Mouse (Mus musculus): ENCODE measurements around the gene Wdr31.
"Not testable (repeated sequence)": the region's sequence is repeated elsewhere in the genome, so short reads cannot be mapped to it uniquely, and the experiment has no call there.

Wdr31 gene

DNA sequence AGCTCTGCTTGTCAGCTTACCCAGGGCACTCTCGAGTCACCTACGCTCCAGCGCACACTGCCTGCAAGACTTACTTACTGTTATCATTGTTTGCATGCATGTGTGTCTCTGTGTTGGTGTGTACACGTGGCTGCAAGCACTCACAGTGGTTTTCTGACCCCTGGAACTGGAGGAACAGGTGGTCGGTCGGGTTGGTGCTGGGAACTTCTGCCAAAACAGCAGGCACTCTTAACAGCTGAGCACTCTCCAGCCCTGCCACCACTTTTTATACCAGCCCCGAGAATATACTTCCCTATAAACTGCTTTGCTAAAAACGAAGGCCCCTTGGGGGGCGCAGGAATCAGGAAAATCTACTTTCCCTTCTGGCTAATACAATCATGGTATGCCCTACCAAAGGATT, 23.5 kb upstream of the Wdr31 start:
- no peak for DNase-seq

DNA sequence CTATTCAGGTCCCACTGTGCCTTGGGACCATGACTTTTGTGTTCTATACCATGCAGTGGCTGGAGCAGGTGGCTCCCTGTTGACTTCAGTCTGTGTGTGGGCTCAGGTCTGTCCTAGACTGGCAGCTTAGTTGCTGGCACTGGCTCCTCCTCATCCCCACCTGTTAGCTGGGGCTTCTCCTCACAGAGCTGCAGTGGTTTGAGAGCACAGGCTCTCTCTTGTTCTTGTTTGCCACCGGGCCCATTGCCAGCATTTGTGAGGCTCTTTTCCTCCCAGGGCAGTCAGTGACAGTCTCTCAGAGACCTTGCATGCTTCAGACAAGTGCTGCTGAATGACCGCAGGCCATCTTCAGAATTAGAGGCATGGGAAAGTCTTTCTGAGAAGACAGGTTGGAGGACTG, 22.0 kb upstream of the Wdr31 start:
- DNase-seq, result no peak

DNA sequence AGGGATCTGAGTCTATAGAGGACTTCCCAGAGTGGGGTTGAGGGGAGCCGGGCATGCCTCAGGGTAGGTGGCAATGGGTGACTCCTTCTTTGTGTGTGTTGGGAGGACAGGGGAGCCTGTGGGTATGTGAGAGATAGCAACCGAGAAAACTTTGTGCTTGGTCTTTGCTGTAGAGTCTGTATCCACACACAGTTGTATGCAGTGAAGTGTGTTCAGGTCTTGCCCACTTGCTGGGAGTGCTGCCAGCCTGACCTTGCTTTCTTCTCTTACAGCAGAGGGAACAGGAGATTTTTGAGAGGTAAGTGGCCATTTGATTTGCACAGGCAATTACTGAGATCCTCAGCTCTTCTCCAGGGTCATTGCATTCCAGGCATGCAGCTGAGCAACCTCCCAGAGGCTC, 17.2 kb upstream of the Wdr31 start:
- no peak for DNase-seq

DNA sequence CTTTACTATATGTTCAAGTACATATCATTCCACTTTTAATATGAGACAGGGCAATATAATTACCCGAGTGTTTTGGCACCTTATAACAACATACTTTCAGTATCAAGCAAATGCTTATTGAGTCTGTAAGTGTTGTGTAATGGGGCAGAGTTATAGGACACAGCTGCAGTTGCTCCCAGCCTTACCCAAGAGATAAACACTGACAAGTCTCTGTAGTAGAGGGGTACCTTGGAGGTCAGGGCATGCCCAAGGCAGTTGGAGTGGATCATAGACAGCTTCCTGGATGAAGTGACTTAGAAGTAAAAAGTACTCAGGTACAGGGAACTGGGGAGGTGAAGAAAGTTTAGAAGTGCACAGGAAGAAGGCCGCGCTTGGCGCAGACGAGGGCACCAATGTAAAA, 16.5 kb upstream of the Wdr31 start:
- DNase-seq, result no peak

DNA sequence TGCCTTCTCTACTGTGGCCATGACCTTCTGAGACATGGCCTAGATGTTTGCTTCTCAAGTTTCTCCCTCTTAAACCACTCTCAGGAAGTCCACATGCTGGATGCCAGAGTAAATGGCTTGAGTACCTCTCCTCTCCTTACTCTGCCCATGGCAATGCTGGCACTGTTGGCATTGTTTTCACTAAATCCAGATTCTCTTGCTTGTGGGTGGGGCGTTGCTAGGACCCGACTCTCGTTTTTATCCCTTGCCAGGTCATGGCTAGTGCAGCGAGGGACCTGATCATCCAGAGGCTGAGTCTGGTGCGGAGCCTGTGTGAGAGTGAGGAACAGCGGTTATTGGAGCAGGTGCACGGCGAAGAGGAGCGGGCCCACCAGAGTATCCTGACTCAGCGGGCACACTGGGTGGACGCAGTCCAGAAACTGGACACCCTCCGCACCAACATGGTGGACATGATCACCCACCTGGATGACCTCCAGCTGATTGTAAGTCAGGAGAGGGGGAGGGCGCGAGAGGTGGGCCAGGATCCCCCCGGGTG, 15.5 kb upstream of the Wdr31 start:
- DNase-seq, result peak; percentile 30

DNA sequence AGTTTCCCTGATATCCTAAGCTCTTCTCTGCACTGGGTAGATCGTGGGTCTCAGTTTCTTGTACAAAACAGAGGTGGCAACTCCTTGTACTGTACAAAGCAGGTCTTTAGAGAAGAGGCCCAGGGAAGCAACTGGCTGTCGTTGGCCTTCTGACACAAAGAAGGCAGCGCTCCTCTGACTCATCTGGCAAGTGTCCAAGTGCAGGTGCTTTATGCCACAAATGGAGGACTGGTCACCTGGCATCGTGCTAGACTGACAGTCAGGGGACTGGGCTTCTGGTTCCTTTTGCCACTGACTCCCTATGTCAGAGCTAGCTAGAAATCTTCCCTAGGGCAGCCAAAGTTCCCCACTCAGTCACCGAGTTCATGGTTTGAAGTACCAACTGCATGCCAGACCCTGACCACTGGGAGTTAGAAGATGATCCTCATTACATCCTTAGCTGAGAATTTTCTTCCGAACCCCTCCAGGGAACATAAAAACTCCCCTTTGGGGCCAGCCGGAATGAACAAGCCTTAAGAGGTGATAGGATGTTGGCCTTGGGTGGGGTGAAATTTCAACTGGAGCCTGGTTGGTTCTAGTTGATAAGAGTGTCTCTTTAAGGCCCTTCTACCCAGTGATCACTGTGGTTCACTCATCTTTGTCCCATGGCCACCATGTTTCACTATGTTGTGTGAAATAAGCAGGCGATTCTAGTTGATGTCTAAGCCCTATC, 14.9 kb upstream of the Wdr31 start:
- peak; percentile 57 for DNase-seq

DNA sequence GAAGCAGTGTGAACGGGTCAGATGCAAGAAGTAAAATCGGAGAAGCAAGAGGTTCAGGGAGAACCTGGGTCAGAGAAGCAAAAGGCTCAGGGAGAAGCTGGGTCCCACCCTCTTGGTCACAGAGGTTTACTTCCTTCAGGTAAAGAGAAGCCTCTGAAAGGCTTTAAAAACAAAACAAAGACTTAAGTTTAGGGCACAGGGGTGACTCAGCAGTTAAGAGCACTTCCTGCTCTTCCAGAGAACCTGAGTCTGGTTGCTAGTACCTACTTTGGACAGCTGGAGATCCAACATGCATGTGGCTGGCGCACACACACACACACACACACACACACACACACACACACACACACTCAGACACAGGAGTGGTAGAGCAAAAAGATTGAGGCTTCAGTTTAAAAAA, 14.2 kb upstream of the Wdr31 start:
- no peak for DNase-seq

DNA sequence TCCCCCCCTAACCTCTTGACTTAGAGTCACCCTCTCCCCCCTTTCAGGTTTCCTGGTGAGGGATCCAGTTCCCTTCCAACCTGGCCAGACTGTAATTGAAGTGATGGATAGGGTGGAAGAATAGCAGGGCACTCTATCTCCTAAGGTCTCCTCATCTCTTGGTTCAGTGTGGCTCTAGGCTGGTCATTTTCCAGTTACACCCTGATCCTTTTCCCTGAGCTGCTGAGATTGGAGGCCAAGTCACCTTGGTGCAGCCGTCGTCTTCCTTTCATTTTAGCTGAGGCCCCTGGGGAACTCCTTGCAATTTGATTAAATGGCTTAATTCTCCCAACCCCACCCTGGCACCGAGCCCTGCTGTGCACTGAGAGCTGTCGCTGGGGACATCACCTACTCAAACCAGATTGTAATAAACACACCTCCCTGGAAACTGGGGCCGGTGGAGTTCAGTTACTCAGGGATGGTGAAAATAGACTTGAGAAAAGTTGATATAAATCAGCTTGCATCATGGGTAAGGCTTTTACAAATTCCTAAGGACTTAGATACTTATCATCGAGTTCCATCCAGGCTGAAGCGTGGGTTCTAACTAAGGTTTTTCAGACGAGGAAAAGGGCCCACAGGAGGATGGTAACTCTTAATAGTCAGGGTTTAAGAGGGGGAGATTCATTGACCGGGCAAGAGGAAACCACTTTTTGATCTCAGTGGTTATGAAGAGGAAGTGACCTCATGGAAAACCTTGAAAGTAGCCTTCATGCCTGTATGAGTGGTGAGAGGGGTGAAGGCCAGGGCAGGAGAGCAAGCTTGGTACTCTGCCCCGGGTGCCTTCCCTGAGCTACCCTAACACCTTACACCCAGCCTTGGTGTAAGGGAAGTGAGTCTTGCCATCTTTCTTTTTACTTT, 10.3 kb upstream of the Wdr31 start:
- peak; percentile 18 for DNase-seq

DNA sequence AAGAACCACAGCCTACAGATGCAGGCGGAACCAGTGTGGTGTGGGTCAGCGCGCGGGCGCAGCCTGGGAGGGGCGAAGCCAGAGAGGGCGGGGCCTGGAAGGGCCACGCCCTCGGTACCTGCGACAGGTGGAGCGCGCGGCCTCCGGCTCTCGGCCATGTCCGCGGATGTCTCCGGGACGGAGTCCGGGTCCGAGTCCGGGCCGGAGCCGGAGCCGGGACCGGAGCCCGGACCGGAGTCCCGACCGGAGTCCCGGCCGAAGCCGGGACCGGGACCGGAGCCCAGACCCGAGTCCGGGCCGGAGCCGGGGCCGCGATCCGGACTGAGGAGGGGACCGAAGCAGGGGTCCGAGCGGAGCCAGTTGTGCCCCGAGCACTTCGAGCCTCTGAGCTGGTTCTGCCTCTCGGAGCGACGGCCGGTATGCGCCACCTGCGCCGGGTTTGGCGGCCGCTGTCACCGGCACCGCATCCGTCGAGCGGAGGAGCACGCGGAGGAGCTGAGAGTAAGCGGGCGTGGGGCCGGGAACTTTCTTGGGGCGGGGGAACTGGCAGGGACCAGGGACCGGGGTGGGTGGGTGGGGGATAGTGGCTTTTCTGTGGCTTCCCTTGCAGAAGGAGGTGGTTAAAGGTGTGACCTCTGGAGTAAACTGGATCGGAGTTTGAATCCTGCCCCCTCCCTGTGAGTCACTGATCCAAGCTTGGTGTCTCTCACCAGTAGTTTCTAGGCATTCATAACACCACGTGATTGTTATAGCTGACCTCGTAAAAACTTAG, 9.4 kb upstream of the Wdr31 start, which contains the start of gene Bspry:
TSS of gene Bspry (plus strand) at position 117 of the 772 bp plus-strand sequence.
- peak; percentile 60 for DNase-seq

DNA sequence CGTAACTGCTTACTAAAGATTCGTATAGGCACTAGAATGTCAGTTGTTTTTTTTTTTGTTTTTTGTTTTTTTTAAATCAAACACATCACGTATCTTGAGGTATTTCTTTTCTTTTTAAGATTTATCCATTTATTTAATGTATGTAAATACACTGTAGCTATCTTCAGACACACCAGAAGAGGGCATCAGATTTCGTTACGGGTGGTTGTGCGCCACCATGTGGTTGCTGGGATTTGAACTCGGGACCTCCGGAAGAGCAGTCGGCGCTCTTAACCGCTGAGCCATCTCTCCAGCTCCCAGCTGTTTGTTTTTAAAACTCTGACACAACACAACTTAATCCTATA, 8.9 kb upstream of the Wdr31 start:
- DNase-seq, result not testable (repeated sequence)

DNA sequence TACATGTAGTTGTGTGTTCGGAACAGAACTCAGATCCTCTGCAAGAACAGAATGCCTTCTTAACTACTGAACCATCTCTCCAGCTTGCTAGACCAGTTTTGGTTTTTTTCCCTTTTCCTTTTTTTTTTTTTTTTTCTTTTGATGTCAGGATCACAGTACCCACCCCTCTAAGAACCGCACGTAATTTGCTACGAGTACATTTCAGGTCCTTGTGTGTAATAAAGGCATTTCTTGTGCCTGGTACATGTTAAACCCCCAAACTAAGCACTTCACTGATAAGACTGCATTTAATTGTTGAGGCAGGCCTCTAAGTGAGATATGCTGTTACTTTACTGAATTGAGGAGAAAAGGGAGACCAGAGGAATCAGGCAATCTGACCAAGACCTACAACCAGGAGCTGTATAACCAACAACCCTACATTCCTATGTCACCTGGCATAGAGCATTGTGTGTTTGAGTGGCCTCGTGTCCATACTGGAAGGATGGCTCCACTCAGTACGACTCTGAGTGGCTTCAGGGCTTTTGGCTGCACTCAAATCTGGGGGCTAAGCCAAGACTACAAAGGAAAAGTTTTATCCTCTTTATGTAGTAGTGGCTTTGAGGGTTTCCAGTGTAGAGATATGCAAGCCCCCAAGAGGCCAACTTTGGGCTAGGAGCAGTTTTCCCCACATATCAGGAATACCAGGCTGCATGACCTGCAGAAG, 7.0 kb upstream of the Wdr31 start:
- DNase-seq, result no peak

DNA sequence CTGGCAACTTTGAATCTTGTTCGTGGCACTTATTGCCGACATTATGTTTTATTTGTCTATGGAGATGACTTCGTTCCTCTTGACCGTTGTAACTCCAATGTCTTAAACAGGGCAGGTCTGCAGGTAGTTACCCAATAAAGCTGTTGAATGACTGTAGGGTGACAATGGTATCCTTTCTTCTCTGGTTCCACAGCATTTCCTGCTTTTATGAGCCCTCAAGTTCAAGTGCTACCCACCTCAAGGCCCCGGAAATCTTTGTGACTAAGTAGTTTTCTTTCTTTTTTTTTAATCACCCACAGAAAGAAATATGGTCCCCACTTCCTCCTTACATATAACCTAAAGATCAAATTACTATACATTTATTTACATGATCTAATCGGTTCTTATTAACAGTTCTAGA, 5.1 kb upstream of the Wdr31 start:
- no peak for DNase-seq

DNA sequence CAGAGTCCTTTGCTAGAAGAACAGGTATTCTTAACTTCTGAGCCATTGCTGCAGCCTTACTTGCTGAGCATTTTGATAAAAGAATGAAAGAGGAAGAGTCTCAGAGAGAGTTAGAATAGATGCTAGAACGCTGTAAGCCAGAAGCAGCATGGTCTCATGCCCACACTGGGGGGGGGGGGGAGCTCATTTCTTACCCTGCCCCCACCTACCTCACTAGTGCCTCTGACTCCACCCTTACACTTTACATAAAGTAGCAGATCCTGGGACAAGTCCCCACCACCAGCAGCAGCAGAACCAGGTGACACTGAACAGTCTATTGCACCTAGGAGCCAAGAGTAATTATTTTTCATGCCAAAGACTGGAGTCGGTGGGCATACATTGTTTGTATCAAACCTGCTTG, 4.4 kb upstream of the Wdr31 start:
- no peak for DNase-seq

DNA sequence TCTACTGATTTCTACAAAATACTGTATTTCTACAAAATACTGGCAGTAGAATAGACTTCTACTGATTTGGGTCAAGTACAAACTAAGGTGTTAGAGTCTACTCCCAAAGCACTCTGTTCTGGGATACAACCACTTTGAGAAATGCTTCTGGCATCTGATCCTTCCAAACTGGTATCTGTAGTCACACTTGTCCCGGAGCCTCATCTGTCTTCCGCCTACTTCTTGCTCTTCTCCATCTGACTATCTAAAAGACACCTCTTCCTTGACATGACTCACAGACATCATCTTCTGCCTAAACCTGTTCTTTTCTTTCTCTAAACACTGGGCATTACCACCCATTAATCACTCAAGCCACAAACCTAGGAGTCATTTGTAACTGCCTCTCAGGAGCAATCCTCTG, 1.4 kb upstream of the Wdr31 start:
- no peak for DNase-seq

DNA sequence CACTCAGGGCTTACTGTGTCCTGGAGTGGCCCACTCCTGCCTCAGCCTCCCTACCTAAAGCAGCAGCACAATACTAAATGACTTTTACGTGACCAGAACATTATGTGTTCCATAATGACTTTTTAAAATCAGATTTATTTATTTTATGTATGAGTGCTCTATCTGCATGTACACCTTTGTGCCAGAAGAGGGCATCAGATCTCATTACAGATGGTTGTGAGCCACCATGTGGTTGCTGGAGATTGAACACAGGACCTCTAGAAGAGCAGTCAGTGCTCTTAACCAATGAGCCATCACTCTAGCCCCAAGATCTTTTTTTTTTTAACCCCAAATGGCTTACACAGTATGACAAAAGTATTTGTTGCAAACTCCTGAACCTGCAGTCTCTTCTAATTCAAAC, 2.5 kb downstream of the Wdr31 start:
- DNase-seq, result no peak

DNA sequence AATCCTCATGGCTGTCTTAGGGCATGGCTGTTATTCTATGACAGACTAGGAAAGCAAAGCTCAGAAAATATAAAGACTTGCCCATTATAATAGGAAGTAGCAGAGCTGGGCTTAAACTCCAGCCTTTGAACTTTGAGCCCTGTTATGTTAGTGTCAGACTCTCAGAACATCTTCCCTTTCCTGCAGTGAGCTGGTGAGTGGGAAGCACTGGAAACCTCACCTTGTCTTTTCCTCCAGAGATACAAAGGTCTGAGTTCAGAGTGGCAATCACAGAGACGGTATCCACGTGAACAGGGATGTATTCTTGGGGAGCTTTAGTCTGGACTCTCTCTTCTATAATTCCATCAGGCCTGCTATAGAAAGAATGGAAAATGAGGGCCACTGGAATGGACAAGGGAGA, 7.6 kb downstream of the Wdr31 start:
- no peak for DNase-seq

DNA sequence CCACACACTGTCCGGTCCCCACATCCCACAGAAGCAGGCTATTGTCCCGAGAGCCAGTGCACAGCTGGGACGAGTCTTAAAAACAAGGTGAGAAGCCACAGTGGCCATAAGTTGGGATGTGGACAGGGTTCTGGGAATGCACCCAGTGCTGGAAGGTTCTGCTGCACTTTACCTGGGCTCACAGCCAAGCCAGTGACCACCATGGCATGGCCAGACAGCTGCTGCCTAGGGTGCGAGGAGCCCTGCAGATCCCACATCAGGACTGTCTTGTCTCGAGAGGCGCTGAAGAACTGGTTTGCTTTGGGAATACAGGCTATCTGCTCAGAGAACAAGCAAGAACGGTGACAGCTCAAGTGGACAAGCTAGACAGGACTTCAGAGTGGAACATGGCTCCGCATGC, 10.3 kb downstream of the Wdr31 start:
- no peak for DNase-seq

DNA sequence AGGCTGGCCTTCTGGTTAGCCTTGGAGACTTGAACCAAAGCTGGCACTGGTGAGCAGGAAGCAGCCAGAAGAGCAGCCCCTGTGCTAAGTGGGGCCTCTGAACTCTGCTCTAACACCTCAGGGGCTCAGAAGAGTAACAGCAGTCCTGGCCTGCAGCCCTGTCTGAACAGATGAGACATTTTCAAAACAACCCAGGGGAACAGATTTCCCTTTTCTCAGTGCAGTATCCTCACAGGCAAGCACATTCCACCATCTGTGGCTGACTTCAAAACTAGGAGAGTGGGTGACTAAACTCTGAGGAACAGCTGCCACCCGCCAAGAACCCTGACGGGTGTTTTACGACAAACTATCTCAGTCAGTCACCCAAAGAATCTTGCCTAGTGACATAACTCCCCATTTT, 11.6 kb downstream of the Wdr31 start:
- DNase-seq, result peak; percentile 9

DNA sequence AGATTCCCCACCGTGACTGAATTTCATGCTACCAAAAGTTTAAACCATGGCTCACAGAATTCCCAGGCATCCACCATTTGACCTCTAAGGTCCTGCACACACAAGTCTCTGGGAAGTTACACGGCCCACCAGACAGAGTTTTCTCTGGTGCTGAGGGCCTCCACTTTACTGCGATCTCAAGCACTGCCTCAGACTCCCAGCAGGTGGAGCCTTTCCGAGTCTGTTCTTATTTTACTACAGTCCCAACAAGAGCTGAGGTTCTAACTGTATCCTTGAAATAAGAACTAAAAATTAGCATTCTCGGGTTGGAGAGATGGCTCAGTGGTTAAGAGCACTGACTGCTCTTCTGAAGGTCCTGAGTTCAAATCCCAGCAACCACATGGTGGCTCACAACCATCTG, 15.7 kb downstream of the Wdr31 start:
- peak; percentile 58 for DNase-seq

DNA sequence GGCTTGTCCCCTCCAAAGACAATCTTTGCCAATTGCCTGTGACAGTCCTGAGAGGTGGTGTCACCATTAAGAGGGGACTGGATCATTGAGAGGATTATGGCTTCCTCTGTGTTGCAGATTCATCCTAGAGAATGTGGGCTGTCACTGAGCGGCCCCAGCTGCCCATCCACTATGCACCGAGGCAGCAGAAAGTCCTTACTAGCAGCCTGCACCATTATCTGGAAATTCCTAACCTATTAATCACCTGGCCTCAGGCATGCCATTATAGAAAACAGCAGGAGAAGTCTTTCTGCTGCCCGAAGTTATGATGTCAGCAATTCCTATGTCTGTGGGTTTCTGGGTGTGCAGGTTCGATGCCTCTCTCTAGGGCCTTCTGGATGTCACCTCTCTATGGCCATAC, 29.7 kb downstream of the Wdr31 start:
- DNase-seq, result no peak

DNA sequence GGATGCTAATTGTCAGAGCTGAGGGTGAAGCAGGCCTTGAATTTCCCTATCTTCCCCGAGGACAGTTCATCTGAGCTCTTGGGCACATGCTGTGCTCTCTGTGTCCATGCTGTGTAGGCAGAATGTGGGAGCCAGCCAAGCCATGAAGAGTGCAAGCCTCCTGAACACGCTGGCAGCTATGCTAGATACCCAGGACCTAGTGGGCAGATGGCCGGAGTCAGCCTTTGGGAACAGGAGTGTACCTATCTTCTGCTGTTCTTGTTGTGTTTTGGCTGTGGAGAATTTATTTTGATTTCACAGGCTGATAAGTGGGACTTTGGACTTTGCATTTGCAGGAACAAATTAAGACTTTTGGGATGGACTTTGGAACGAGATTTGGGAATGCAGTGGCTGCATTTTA, 30.2 kb downstream of the Wdr31 start:
- DNase-seq, result no peak

DNA sequence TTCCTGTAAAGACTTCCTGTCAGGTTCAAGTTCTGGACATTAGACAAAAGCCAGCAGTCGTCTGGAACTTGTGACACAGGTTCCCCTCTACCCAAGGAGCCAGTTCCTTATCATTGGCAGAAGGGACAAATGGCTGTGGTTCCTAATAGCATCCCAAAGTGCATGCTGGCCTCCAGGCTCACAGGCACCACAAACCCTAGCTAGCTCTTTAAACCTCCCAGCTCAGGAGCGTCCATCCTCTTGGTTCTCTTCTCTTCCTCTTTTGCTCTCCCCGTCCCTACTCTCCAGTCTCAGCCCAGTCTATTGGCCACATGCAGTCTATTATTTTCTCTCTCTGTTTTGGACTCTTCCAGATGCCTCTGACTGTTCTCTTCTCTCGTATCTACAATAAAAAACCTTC, 30.9 kb downstream of the Wdr31 start:
- DNase-seq, result no peak

DNA sequence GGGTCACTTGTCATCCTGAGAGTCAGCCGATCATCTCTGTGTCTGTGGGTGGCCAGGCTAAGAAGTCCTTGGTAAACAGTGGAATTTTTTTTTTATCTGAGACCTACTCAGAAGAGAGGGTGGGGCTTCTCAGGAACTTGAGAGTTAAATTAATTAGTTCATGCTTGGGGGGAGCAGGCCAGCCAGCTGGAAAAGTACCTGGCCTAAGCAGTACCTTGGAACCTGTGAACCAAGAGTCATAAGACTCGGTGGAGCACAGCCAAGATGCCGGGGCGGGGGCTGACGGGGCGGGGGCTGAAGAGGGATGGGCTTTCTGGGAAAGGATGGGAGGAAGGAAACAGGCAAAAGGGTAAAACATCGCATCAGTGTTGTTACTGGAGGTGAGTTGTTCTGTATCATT, 32.8 kb downstream of the Wdr31 start:
- no peak for DNase-seq
